Mouse (Mus musculus) brain, embryonic 14.5 days (tissue): Measurements from ENCODE around the gene Cpeb3. TPM values are rescaled to one million over a fixed set of nuclear protein-coding genes. Genes with fewer than 3 reads are reported as not detected.
"Not testable (repeated sequence)": the region's sequence is repeated elsewhere in the genome, so short reads cannot be mapped to it uniquely, and the experiment has no call there.

Experiments used
- DNase-seq: peaks from one replicate; pipeline ENCODE4 v3.0.0-alpha.2; 2011; ENCODE audit warnings: low read depth
- CTCF ChIP-seq: fragments of 200-500 bp; IDR thresholded peaks from 2 replicates; pipeline ENCODE4 v1.5.1; 2012; ENCODE audit warnings: inconsistent platforms, mild to moderate bottlenecking, moderate library complexity, borderline replicate concordance; ENCODE audit not compliant: insufficient read depth, insufficient read length; ENCODE audit errors: extremely low read depth
- POLR2A ChIP-seq: fragments of 200-500 bp; IDR thresholded peaks from 2 replicates; pipeline ENCODE4 v1.6.1; 2012; ENCODE audit warnings: mild to moderate bottlenecking, inconsistent platforms, borderline replicate concordance; ENCODE audit not compliant: poor library complexity, insufficient read depth, insufficient read length, severe bottlenecking; ENCODE audit errors: extremely low read depth
- polyA plus RNA-seq: library from polyadenylated mRNA; depleted of rRNA; stranded (reverse); fragments of >200 nt; gene quantifications from 2 replicates; pipeline ENCODE4 v1.2.3, GENCODE M21; 2012

The Cpeb3 gene
- polyA plus RNA-seq, 1 experiment = 20.9 TPM

GRCm38 (mm10) chr19:37233561-37234539, 25.4 kb upstream of the Cpeb3 start:
- peak; percentile 59 for DNase-seq
- TF ChIP-seq POLR2A (no peak), CTCF (0 out of 2 replicates have a peak, but pooled peaks have one; percentile 2)

- not testable (repeated sequence) for DNase-seq
Measured at GRCm38 (mm10) chr19:37232598-37232997, 24.2 kb upstream of the Cpeb3 start.

GRCm38 (mm10) chr19:37225197-37225862, 16.9 kb upstream of the Cpeb3 start:
- DNase-seq = no peak
- no peak for TF ChIP-seq CTCF
- TF ChIP-seq POLR2A = no peak

- DNase-seq = no peak
- TF ChIP-seq CTCF (no peak), POLR2A (no peak)
Measured at GRCm38 (mm10) chr19:37214711-37215110, 6.3 kb upstream of the Cpeb3 start.

- DNase-seq = no peak
- TF ChIP-seq POLR2A = no peak
- no peak for TF ChIP-seq CTCF
Measured at GRCm38 (mm10) chr19:37211416-37211815, 3.0 kb upstream of the Cpeb3 start.

GRCm38 (mm10) chr19:37210457-37210856, 2.1 kb upstream of the Cpeb3 start:
- TF ChIP-seq CTCF (no peak), POLR2A (no peak)

DNA sequence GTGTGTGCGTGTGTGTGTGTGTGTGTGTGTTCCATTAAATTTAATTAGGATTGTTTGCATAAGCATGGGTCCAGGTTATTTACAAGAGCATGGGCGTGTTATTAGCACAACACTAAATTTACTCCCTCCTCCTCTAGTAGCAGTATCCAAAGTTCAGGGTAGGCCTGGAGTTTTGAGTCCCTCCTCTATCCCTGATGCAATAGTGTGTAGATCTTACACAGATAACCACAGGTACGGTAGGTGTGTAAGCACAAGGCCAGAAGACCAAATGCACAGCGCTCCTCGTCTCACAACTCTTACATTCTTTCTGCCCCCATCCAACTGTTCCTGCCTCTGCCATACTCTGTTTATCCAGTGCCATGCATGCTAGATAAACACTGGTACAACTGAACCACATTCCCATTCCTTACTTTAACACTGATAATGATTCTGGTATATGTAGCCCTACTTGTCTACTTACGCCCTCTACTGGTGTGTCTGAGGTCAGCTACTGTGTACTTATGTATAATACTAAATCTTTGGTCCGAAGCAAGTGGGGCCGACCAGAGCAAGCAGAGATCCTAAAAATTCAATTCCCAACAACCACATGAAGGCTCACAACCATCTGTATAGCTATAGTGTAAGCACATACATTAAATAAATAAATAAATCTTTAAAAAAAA, 1.2 kb upstream of the Cpeb3 start:
- DNase-seq = peak; percentile 18
- TF ChIP-seq POLR2A = no peak
- peak; percentile 11; the same call in 1 of the 2 replicates for TF ChIP-seq CTCF

More at GRCm38 (mm10) chr19:37210457-37210856, 2.1 kb upstream of the Cpeb3 start:
- no peak for DNase-seq

GRCm38 (mm10) chr19:37208986-37209385, 585 bp upstream of the Cpeb3 start:
- no peak for DNase-seq
- no peak for TF ChIP-seq POLR2A

DNA sequence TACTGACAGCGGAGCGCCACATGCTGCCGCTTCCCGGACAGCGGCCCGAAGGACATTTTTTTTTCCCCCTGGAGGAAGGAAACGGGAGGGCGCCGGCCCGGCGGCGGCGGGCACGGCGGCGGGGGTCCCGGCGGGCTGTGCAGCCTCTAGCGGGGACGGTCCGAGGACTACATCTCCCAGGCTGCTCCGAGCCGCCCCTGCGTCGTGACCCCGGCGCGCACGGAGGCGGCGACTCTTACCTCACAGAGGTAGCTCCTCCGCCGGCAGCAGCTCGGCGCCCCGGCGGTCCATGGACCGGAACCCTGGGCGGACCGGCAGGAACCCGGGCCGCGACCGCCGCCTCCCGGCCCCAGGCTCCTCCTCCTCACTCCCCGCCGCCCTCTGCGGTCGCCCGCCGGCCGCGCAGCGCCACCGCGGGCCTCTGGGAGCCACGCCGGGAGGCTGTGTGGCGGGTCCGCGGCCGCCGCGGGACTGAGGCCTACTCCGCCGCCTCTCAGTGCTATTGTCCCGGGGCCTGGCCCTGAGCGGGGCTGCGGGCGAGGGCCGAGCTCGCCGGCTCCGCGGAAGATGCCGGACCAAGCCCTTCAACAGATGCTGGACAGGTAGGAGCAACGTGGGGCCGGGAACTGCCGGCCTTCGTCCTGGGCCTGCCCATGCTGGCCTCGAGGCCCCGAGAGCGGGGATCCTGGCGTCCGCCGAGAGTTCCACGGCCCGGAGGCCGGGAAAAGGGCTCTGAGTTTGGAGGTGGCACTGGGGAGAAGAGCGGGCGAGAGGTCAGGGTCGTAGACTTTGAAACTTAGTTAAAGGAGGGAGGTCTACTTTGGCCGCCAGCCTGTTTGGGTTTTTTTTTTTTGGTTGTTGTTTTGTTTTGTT, 862 bp downstream of the Cpeb3 start, which contains the start of gene March5:
Gene March5 (plus strand): TSS at position 241 of the 873 bp plus-strand sequence.
- DNase-seq = peak; percentile 96
- TF ChIP-seq POLR2A (peak; percentile 88), CTCF (peak; percentile 36; the same call in 1 of the 2 replicates)

GRCm38 (mm10) chr19:37206641-37207302, 1.6 kb downstream of the Cpeb3 start:
- DNase-seq = peak; percentile 66
- TF ChIP-seq CTCF = no peak
- no peak for TF ChIP-seq POLR2A

GRCm38 (mm10) chr19:37205155-37205554, 3.2 kb downstream of the Cpeb3 start:
- not testable (repeated sequence) for DNase-seq
